Mouse (Mus musculus): Measurements from ENCODE around the gene Wdr49. TPM values are rescaled to one million over a fixed set of nuclear protein-coding genes. Genes with fewer than 3 reads are reported as not detected.

The Wdr49 gene
- polyA plus RNA-seq, 1 experiment, result 0.19 TPM

DNA sequence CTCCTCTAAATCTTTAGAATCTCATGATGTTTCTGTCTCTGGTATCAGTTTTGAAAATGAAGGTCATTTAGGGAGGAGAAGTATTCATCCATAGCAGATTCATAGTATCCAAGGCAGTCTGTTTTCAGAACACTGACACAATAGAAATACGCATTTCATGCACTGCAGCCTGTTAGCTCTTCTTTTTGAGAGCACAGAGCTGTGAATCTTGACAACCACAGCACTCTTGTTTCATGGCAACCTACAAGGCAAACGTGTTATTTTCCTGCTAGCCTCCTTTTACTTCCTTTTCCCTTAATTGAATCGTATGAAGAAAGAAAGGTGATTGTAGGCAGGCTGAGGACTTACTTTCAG is 184.2 kb downstream of the Wdr49 start:
- DNase-seq (ENCODE audit: low read depth), result no peak
- TF ChIP-seq CTCF (IDR thresholded peaks at IDR 0.05; ENCODE audit: borderline replicate concordance, extremely low read depth, insufficient read depth, insufficient read length) (no peak), POLR2A (IDR thresholded peaks at IDR 0.05; ENCODE audit: borderline replicate concordance, extremely low read depth, insufficient read depth, insufficient read length, poor library complexity, severe bottlenecking) (no peak)

DNA sequence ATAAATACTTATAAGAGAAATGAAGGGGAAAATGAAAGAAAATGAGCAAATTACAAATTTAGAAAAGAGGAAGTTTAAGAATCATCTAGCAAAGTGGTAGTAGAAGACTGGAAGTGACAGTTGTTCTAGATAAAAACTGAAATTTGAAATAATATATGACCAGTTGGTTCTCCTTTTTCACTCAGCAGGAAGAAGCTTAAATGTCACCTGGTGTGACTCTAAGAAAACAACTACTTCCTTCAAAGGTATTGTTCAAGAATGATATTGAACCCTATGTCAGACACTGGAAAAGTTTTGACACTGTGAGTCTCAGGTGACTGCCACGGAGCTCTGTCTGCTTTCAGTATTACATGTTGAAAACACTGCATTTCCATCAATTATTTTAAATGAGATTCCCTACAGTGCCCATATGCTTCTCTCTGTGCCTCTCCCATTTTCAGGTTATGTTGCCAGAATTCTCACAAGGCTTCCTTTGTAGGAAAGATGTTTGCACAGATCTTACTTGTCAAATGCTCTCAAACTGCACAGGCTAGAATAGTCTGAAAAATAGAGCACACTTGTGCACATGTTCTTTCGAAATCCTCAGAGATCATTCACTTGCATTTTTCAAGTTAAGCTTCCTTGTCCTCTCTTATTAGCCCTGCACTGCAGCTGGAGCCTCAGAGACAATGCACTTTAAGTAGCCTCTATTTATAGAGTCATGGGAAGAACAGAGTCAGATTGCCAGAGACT is 184.8 kb downstream of the Wdr49 start:
- peak; percentile 51 for DNase-seq (ENCODE audit: low read depth)
- TF ChIP-seq CTCF (IDR thresholded peaks at IDR 0.05; ENCODE audit: borderline replicate concordance, extremely low read depth, insufficient read depth, insufficient read length) (no peak), POLR2A (IDR thresholded peaks at IDR 0.05; ENCODE audit: borderline replicate concordance, extremely low read depth, insufficient read depth, insufficient read length, poor library complexity, severe bottlenecking) (no peak)

DNA sequence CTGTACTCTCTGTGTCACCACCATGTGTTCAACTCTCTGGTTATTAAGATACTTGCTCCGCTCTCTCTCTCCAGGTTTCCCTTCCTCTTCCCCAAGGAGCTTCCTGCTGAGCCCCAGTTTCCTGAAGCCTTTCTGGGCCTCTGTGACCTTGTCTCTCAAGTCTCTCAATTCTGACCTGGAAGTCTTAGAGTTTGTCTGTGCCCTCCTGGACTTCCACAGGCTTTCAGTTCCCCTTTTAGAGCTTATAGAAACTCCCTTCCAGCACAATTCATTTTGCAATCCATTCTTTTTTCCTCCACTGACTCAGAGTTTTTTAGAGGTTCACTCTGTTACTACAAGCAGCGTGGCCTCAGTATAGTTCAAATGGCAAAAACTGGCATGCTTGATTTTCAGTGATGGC is 188.7 kb downstream of the Wdr49 start:
- DNase-seq (ENCODE audit: low read depth), result no peak

DNA sequence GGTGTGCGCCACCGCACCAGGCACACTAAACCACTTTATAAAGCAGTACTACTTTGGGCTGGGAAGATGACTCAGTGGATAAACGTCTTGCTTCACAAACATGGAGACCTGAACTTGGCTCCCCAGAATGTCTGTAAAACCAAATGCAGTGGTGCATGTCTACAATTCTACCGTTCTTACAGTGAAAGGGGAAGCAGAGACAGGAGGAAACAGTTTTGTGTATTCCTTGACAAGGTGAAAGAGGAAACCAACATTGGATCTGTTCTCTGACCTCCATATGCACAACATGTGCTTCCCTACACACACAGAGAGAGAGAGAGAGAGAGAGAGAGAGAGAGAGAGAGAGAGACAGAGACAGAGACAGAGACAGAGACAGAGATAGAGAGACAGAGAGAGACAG is 204.5 kb downstream of the Wdr49 start:
- no peak for DNase-seq (ENCODE audit: low read depth)
- TF ChIP-seq CTCF (IDR thresholded peaks at IDR 0.05; ENCODE audit: borderline replicate concordance, extremely low read depth, insufficient read depth, insufficient read length), result no peak
- no peak for TF ChIP-seq POLR2A (IDR thresholded peaks at IDR 0.05; ENCODE audit: borderline replicate concordance, extremely low read depth, insufficient read depth, insufficient read length, poor library complexity, severe bottlenecking)

More for the DNA sequence above, 188.7 kb downstream of the Wdr49 start:
- TF ChIP-seq CTCF (IDR thresholded peaks at IDR 0.05; ENCODE audit: borderline replicate concordance, extremely low read depth, insufficient read depth, insufficient read length), result no peak
- no peak for TF ChIP-seq POLR2A (IDR thresholded peaks at IDR 0.05; ENCODE audit: borderline replicate concordance, extremely low read depth, insufficient read depth, insufficient read length, poor library complexity, severe bottlenecking)

DNA sequence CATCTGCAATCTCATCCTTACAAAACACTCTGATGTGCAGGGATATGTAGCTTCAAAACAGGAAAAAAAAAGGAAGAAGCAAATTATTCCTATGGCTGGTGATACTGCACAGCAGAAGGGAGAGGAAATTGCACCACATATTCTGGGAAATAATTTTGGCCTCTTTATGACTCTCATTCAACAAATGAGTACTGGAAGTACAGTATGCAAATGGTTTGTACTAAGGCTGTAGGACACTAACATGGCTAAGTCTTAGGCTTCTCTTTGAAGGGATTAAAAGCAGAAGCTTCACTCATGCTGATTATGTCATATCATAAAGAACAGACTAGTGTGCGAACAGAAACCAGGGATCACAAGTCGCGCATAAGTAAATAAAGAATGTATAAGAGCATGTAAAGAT is 205.4 kb downstream of the Wdr49 start:
- TF ChIP-seq POLR2A (IDR thresholded peaks at IDR 0.05; ENCODE audit: borderline replicate concordance, extremely low read depth, insufficient read depth, insufficient read length, poor library complexity, severe bottlenecking) (no peak), CTCF (IDR thresholded peaks at IDR 0.05; ENCODE audit: borderline replicate concordance, extremely low read depth, insufficient read depth, insufficient read length) (no peak)
- DNase-seq (ENCODE audit: low read depth), result no peak

DNA sequence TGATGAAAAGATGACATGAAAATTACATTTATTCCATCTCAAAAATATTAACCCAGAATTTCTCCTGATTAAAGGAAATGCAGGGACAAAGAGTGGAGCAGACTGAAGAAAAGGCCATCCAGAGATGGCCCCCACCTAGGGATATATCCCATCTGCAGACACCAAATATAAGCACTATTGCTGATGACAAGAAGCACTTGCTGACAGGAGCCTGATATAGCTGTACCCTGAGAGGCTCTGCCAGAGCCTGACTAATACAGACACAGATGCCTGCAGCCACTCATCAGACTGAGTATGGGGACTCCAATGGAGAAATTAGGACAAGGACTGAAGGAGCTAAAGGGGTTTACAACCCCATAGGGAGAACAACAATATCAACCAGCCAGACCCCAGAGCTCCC is 206.8 kb downstream of the Wdr49 start:
- no peak for DNase-seq (ENCODE audit: low read depth)
- TF ChIP-seq CTCF (IDR thresholded peaks at IDR 0.05; ENCODE audit: borderline replicate concordance, extremely low read depth, insufficient read depth, insufficient read length) (no peak), POLR2A (IDR thresholded peaks at IDR 0.05; ENCODE audit: borderline replicate concordance, extremely low read depth, insufficient read depth, insufficient read length, poor library complexity, severe bottlenecking) (no peak)

DNA sequence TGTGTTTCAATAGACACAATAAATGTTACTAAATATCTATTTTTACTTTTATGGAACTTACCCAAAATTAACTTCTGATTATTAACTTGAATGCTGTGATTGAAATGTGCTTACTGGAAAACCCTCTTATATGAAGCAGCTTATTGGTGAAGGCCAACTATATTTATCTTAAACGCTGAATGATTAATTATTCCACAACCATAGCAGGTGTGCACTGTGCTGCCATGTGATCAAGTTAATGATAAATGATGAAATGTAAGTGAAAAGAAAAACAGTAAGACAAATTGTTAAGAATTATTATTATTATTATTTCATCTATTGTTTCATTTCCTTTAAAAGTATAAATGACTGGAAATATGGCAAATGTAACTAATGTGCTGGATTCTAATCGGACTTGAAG is 212.0 kb downstream of the Wdr49 start, which contains the start of gene Serpini2:
TSS of gene Serpini2 (minus strand) at position 101 of the 400 bp plus-strand sequence.
- no peak for DNase-seq (ENCODE audit: low read depth)
- TF ChIP-seq CTCF (IDR thresholded peaks at IDR 0.05; ENCODE audit: borderline replicate concordance, extremely low read depth, insufficient read depth, insufficient read length) (no peak), POLR2A (IDR thresholded peaks at IDR 0.05; ENCODE audit: borderline replicate concordance, extremely low read depth, insufficient read depth, insufficient read length, poor library complexity, severe bottlenecking) (no peak)

DNA sequence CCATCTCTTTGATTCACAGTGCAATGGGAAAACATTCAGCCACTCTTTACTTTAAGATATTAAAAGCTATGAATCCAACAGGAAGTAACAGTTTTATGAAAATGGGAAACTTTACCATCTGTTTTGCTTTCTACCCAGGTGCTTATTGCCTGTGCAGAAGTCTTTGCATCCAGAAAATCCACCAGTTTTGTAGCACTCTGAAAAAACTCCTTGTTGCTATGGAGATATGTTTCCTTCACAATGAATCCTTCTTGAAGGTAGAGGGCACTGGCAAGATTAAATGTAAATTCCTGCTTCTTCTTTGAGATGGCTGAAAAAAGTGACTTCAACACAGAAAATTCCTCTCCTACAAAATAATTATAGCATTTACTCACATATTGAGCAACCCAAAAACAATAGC is 222.6 kb downstream of the Wdr49 start:
- peak; percentile 11 for DNase-seq (ENCODE audit: low read depth)
- TF ChIP-seq POLR2A (IDR thresholded peaks at IDR 0.05; ENCODE audit: borderline replicate concordance, extremely low read depth, insufficient read depth, insufficient read length, poor library complexity, severe bottlenecking), result no peak
- TF ChIP-seq CTCF (IDR thresholded peaks at IDR 0.05; ENCODE audit: borderline replicate concordance, extremely low read depth, insufficient read depth, insufficient read length), result no peak

Other genes starting within 250 kb of the Wdr49 start
- not detected in 2 replicates for gene Serpini2, start 212.1 kb downstream of the Wdr49 start, polyA plus RNA-seq (2012; rRNA removed)
- gene Pdcd10, start 74.7 kb upstream of the Wdr49 start, polyA plus RNA-seq (2012; rRNA removed), result 32.8 and 38.1 TPM in 2 replicates
- 43.9 and 56.3 TPM in 2 replicates for gene Serpini1, start 75.4 kb upstream of the Wdr49 start, polyA plus RNA-seq (2012; rRNA removed)